Mouse (Mus musculus): ENCODE data around the gene Bloc1s1. TPM values are rescaled to one million over a fixed set of nuclear protein-coding genes. Genes with fewer than 3 reads are reported as not detected.

The Bloc1s1 gene
- polyA plus RNA-seq, 2 experiments from 2014 or later = 227 to 233 TPM

- no peak for ATAC-seq
Measured at GRCm38 (mm10) chr10:128931441-128931840, 7.6 kb upstream of the Bloc1s1 start.

GRCm38 (mm10) chr10:128929638-128930378, 6.0 kb upstream of the Bloc1s1 start:
- no peak for ATAC-seq

GRCm38 (mm10) chr10:128928356-128928755, 4.5 kb upstream of the Bloc1s1 start:
- no peak for ATAC-seq

- ATAC-seq = peak; percentile 97
Measured at GRCm38 (mm10) chr10:128923013-128923691, 683 bp downstream of the Bloc1s1 start.

- no peak for ATAC-seq
Measured at GRCm38 (mm10) chr10:128922822-128923012, 1.1 kb downstream of the Bloc1s1 start, which contains the start of gene Rdh5. TSS of gene Rdh5 (minus strand) at chr10:128922888.

GRCm38 (mm10) chr10:128921883-128922821, 1.7 kb downstream of the Bloc1s1 start:
- no peak for ATAC-seq

- ATAC-seq = no peak
Measured at GRCm38 (mm10) chr10:128921251-128921650, 2.6 kb downstream of the Bloc1s1 start.

GRCm38 (mm10) chr10:128920736-128921161, 3.1 kb downstream of the Bloc1s1 start:
- ATAC-seq = no peak

- ATAC-seq = no peak
Measured at GRCm38 (mm10) chr10:128919966-128920365, 3.9 kb downstream of the Bloc1s1 start.

- ATAC-seq = no peak
Measured at GRCm38 (mm10) chr10:128919203-128919631, 4.6 kb downstream of the Bloc1s1 start.

GRCm38 (mm10) chr10:128918246-128918645, 5.6 kb downstream of the Bloc1s1 start:
- no peak for ATAC-seq

GRCm38 (mm10) chr10:128917400-128917799, 6.4 kb downstream of the Bloc1s1 start:
- no peak for ATAC-seq

GRCm38 (mm10) chr10:128916665-128917064, 7.2 kb downstream of the Bloc1s1 start:
- ATAC-seq = no peak

- no peak for ATAC-seq
Measured at GRCm38 (mm10) chr10:128915550-128915949, 8.3 kb downstream of the Bloc1s1 start.

- no peak for ATAC-seq
Measured at GRCm38 (mm10) chr10:128913696-128914095, 10.1 kb downstream of the Bloc1s1 start.

- peak; percentile 95 for ATAC-seq
Measured at GRCm38 (mm10) chr10:128913219-128913618, 10.6 kb downstream of the Bloc1s1 start.

GRCm38 (mm10) chr10:128912791-128913190, 11.0 kb downstream of the Bloc1s1 start:
- no peak for ATAC-seq

- no peak for ATAC-seq
Measured at GRCm38 (mm10) chr10:128912268-128912667, 11.6 kb downstream of the Bloc1s1 start.

GRCm38 (mm10) chr10:128911430-128911829, 12.4 kb downstream of the Bloc1s1 start:
- ATAC-seq = no peak

- no peak for ATAC-seq
Measured at GRCm38 (mm10) chr10:128910066-128910841, 13.6 kb downstream of the Bloc1s1 start.

- ATAC-seq = no peak
Measured at GRCm38 (mm10) chr10:128909567-128910028, 14.2 kb downstream of the Bloc1s1 start.

GRCm38 (mm10) chr10:128908778-128909448, 14.9 kb downstream of the Bloc1s1 start:
- no peak for ATAC-seq

Data from CD4-positive, CD25-positive, alpha-beta regulatory T cell, adult 4 months (primary cell).